Mouse (Mus musculus): ENCODE measurements around the gene Notch4.

DNA sequence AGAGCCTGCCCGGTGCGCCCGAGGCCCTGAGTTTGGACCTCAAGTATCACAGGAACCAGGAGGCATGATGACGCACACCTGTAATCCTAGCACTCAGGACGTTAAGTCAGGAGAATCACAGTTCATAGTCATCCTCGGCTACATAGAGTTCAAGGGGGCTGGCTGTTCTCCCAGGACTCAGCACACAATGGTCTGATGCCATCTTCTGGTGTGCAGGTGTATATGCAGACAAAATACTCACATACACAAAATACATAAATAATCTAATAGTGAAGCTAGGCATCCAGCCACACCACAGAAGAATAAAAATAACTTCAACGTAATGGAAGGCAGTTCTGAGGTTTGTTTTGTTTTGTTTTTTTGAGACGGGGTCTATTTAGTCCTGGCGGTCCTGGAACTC lies 59.1 kb downstream of the Notch4 start:
- no peak for TF ChIP-seq CTCF (IDR thresholded peaks at IDR 0.05; ENCODE audit: borderline replicate concordance, insufficient read depth, low read length)
- TF ChIP-seq POLR2A (IDR thresholded peaks at IDR 0.05; ENCODE audit: low read depth, low read length): no peak

Measured in embryonic fibroblast, embryonic 13.5 days (primary cell).